Mouse (Mus musculus): ENCODE results near the gene Gm6793. TPM values are rescaled to one million over a fixed set of nuclear protein-coding genes. Genes with fewer than 3 reads are reported as not detected.
A peak's percentile ranks its signal among the peaks of the same experiment; 100 is the strongest.

The Gm6793 gene
- polyA plus RNA-seq, 1 experiment from 2014 or later, result 0.92 TPM

DNA sequence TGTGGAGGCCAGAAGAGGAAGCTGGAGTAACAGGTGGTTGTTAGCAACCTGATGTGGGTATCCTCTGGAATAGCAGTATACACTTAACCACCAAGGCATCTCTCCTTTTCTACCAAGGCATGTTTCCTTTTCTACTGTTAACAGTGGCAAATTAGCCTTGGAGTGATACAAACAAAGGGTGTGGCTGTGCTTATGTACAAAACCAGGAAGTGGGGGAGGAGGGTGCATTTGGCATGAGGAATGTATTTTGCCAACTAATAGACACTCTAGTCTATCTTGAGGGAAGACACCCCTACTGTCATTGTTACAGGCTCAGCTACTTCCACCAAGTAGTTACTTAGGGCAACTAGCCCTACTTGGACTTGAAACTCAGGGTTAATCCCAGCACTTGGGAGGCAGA, 10.1 kb downstream of the Gm6793 start:
- H3K4me2 ChIP-seq (ENCODE audit: low read depth), result no peak overlapping the region
- no peaks in the 10 kb centered on the region for H3K27me3 ChIP-seq (ENCODE audit: control insufficient read depth, insufficient read depth, low read length)
- H3K9me3 ChIP-seq (ENCODE audit: control insufficient read depth, low read length), result no peaks in the 10 kb centered on the region
- no peaks in the 10 kb centered on the region for H3K4me1 ChIP-seq (ENCODE audit: control insufficient read depth, insufficient read depth, low read length)
- H3K4me3 ChIP-seq (ENCODE audit: low read depth, low read length), result no peak overlapping the region
- no peak for ATAC-seq (ENCODE audit: insufficient read depth, low FRiP score, low TSS enrichment)
- DNase-seq (ENCODE audit: low spot score), result no peak
- no peak overlapping the region for H3K27ac ChIP-seq (ENCODE audit: low read depth, low read length)
- H3K36me3 ChIP-seq (ENCODE audit: control insufficient read depth, insufficient read depth, low read length), result peaks cover 31% of the 10 kb centered on the region
- no peak overlapping the region for H3K9ac ChIP-seq (ENCODE audit: low read length)

DNA sequence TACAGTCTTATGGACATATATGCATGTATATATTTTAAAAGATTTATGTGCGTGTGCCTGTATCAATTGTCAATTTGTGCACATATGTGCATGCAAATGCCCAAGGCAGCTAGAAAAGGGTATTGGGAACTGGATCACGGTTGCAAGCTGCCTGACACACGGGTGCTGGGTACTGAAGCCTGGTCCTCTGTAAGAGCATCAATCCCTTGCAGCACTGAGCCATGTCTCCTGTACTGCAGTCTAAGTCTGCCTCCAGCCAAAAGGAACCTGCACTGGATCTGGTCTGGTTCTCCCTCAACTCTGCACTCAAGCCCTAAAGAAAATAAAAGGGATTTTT, 22.2 kb downstream of the Gm6793 start:
- DNase-seq (ENCODE audit: low spot score) (no peak), ATAC-seq (ENCODE audit: insufficient read depth, low FRiP score, low TSS enrichment) (peak; percentile 9; the same call in 1 of the 2 replicates)
- no peaks in the 10 kb centered on the region for H3K9me3 ChIP-seq (ENCODE audit: control insufficient read depth, low read length)
- no peak overlapping the region for H3K4me3 ChIP-seq (ENCODE audit: low read depth, low read length)
- H3K36me3 ChIP-seq (ENCODE audit: control insufficient read depth, insufficient read depth, low read length), result peaks cover 2% of the 10 kb centered on the region
- no peak overlapping the region for H3K27ac ChIP-seq (ENCODE audit: low read depth, low read length)
- no peak overlapping the region for H3K9ac ChIP-seq (ENCODE audit: low read length)
- no peaks in the 10 kb centered on the region for H3K4me1 ChIP-seq (ENCODE audit: control insufficient read depth, insufficient read depth, low read length)
- no peaks in the 10 kb centered on the region for H3K27me3 ChIP-seq (ENCODE audit: control insufficient read depth, insufficient read depth, low read length)
- H3K4me2 ChIP-seq (ENCODE audit: low read depth), result no peak overlapping the region
- WGBS, result 78% methylated on average over 3 of the region's 3 CpGs

DNA sequence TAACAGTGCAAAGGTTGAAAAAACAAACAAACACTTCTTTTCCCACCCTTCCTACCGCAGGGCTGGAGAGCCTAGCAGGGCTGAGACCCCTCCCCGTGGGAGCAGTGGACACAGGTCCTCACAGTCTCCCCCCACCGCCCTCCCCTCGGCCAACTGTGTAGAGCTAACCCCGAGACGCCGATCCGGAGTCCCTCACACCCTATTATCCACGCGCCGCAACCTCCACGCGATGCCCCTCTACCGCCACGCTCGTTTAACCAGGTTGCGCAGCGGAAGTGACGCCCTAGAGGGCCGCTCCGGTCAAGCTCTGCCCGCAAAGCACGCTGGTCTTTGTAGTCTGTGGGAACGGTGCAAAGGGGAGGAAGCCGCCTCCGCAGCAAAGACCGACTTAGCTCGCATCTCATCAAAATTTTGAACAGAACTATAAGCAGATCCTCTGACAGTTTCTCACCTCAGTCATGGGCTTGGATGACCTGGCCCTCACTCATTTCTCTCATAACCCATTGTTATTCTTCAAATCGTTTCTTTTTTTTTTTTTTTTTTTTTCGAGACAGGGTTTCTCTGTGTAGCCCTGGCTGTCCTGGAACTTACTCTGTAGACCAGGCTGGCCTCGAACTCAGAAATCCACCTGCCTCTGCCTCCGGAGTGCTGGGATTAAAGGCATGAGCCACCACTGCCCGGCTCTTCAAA, 22.7 kb downstream of the Gm6793 start, which contains the start of gene Adat1:
TSS of gene Adat1 (minus strand) at position 290 of the 690 bp plus-strand sequence.
- H3K27me3 ChIP-seq (ENCODE audit: control insufficient read depth, insufficient read depth, low read length), result no peaks in the 10 kb centered on the region
- peaks cover 2% of the 10 kb centered on the region for H3K36me3 ChIP-seq (ENCODE audit: control insufficient read depth, insufficient read depth, low read length)
- H3K4me1 ChIP-seq (ENCODE audit: control insufficient read depth, insufficient read depth, low read length), result no peaks in the 10 kb centered on the region
- no peaks in the 10 kb centered on the region for H3K9me3 ChIP-seq (ENCODE audit: control insufficient read depth, low read length)
- peak within 1 kb of the TSS; percentile 71 for H3K4me2 ChIP-seq (ENCODE audit: low read depth)
- ATAC-seq (ENCODE audit: insufficient read depth, low FRiP score, low TSS enrichment) (peak; percentile 94), DNase-seq (ENCODE audit: low spot score) (peak; percentile 93)
- peak within 1 kb of the TSS; percentile 53 for H3K9ac ChIP-seq (ENCODE audit: low read length)
- H3K27ac ChIP-seq (ENCODE audit: low read depth, low read length), result no peak within 1 kb of the TSS
- 3% methylated on average over 32 of the region's 33 CpGs for WGBS
- H3K4me3 ChIP-seq (ENCODE audit: low read depth, low read length), result peak within 1 kb of the TSS; percentile 61

DNA sequence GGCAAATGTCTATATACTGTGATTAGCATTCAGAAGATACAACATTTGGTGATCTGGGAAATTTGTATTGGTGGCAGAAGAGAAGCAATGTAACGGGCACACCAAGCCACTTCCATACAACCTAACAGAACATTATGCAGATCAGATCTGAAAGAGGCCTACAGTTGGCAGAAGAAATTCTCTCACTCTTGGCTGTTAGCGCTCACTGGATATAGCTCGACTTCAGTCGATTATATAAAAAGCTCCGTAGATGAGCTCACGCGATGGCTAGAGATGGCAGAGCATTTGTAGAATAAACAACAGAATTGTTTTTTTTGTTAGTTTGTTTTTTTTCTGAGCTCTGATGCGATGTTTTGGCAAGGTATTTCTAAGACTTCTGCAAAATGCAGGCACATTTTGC, 23.6 kb downstream of the Gm6793 start:
- DNase-seq (ENCODE audit: low spot score) (no peak), ATAC-seq (ENCODE audit: insufficient read depth, low FRiP score, low TSS enrichment) (no peak)
- 68% methylated on average over 8 of the region's 8 CpGs for WGBS
- no peaks in the 10 kb centered on the region for H3K9me3 ChIP-seq (ENCODE audit: control insufficient read depth, low read length)
- H3K4me1 ChIP-seq (ENCODE audit: control insufficient read depth, insufficient read depth, low read length), result no peaks in the 10 kb centered on the region
- H3K27ac ChIP-seq (ENCODE audit: low read depth, low read length), result no peak overlapping the region
- no peaks in the 10 kb centered on the region for H3K27me3 ChIP-seq (ENCODE audit: control insufficient read depth, insufficient read depth, low read length)
- no peak overlapping the region; the same call in 1 of the 2 replicates for H3K9ac ChIP-seq (ENCODE audit: low read length)
- H3K4me2 ChIP-seq (ENCODE audit: low read depth), result peak overlapping the region; percentile 71
- no peaks in the 10 kb centered on the region; the same call in none of the 2 replicates for H3K36me3 ChIP-seq (ENCODE audit: control insufficient read depth, insufficient read depth, low read length)
- H3K4me3 ChIP-seq (ENCODE audit: low read depth, low read length), result peak overlapping the region; percentile 61

DNA sequence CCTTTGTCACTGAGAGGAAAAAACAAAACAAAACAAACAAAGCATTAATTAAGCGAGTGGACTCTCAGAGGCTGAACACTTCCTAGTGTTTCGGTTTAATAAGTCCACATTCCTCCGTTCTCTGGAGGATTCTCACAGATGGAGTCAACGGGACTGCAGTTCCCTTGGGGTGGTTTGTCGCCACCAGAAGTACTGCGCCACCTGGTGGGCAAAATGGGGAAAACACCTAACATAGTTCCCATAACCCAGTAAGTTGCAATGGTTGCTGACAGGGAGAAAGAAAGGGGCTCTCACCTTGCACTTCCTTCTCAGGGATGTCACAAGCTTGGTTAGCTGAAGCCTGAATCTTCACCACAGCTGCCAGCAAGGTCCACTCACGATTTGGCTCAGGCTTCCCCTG, 24.9 kb downstream of the Gm6793 start:
- Histone ChIP-seq H3K27ac (ENCODE audit: low read depth, low read length) (no peak overlapping the region), H3K9ac (ENCODE audit: low read length) (no peak overlapping the region), H3K4me3 (ENCODE audit: low read depth, low read length) (no peak overlapping the region), H3K36me3 (ENCODE audit: control insufficient read depth, insufficient read depth, low read length) (no peaks in the 10 kb centered on the region; the same call in none of the 2 replicates), H3K9me3 (ENCODE audit: control insufficient read depth, low read length) (no peaks in the 10 kb centered on the region), H3K4me1 (ENCODE audit: control insufficient read depth, insufficient read depth, low read length) (no peaks in the 10 kb centered on the region), H3K4me2 (ENCODE audit: low read depth) (no peak overlapping the region), H3K27me3 (ENCODE audit: control insufficient read depth, insufficient read depth, low read length) (no peaks in the 10 kb centered on the region)
- peak; percentile 77 for DNase-seq (ENCODE audit: low spot score)
- 23% methylated on average over 7 of the region's 7 CpGs for WGBS
- 0 out of 2 replicates have a peak, but pooled peaks have one; percentile 8 for ATAC-seq (ENCODE audit: insufficient read depth, low FRiP score, low TSS enrichment)

DNA sequence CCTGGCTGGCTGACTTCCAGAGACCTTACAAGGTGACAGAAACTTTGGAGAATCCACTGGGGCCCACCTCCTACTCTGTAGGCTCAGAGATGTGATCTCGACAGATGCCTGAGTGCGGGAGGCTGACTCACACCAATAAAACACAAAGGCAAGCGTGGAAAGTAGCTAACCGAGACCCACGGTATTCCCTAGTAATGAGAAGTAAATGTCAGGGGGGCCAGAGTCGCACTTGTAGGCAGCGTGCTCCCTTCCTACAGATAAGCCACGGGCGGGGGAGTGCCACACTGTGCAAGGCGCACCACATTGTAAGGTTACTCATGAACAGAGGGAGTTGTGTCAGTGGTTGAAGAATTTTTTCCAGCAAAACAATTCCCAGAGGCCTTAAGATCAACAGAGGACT, 30.3 kb downstream of the Gm6793 start:
- Histone ChIP-seq H3K4me1 (ENCODE audit: control insufficient read depth, insufficient read depth, low read length) (no peaks in the 10 kb centered on the region), H3K9me3 (ENCODE audit: control insufficient read depth, low read length) (no peaks in the 10 kb centered on the region), H3K9ac (ENCODE audit: low read length) (no peak overlapping the region), H3K36me3 (ENCODE audit: control insufficient read depth, insufficient read depth, low read length) (peaks cover 4% of the 10 kb centered on the region; the same call in 1 of the 2 replicates), H3K27me3 (ENCODE audit: control insufficient read depth, insufficient read depth, low read length) (no peaks in the 10 kb centered on the region), H3K27ac (ENCODE audit: low read depth, low read length) (no peak overlapping the region), H3K4me3 (ENCODE audit: low read depth, low read length) (no peak overlapping the region), H3K4me2 (ENCODE audit: low read depth) (no peak overlapping the region)
- ATAC-seq (ENCODE audit: insufficient read depth, low FRiP score, low TSS enrichment) (no peak), DNase-seq (ENCODE audit: low spot score) (no peak)
- 89% methylated on average over 10 of the region's 10 CpGs for WGBS

DNA sequence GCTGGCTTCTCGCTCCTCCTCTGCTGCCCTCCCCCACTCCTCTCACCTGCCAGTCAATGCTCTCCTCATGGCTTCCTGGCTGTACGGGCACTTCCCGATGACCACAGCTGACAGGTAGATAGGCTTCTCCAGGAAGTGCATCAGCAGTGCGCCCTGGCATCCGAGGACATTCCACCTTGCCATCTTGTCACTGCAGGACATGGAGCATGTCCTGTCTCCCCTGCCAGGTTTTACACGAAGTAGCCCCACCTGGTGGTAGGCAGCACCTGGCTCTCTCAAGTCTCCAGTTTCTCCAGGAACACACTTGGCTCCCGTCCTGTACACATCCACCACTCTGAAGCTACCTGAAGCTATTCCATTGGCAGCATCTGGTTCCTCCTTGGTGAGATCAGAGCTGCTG, 32.7 kb downstream of the Gm6793 start:
- no peaks in the 10 kb centered on the region for H3K4me1 ChIP-seq (ENCODE audit: control insufficient read depth, insufficient read depth, low read length)
- peaks cover 4% of the 10 kb centered on the region; the same call in 1 of the 2 replicates for H3K36me3 ChIP-seq (ENCODE audit: control insufficient read depth, insufficient read depth, low read length)

DNA sequence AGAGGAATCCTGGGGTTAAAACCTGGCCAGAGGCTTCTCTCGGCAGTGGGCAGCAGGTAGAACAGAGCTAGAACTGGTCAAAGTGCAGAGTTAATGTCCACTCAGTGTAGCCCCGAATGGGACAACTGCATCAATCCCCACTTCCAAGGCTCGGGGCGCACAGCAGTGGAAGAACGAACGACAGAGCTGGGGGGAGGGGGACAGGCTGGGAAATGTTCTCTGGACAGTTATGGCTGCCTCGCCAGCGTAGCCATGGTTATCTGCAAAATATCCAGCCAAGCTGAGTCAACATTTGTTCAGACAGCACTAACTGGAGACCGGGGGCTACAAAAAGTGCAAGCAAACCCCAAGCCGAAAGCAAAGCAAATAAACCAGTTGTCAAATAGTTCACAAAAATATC, 36.7 kb downstream of the Gm6793 start:
- DNase-seq (ENCODE audit: low spot score) (no peak), ATAC-seq (ENCODE audit: insufficient read depth, low FRiP score, low TSS enrichment) (no peak)
- H3K4me2 ChIP-seq (ENCODE audit: low read depth), result no peak overlapping the region
- H3K4me1 ChIP-seq (ENCODE audit: control insufficient read depth, insufficient read depth, low read length), result no peaks in the 10 kb centered on the region
- no peaks in the 10 kb centered on the region for H3K27me3 ChIP-seq (ENCODE audit: control insufficient read depth, insufficient read depth, low read length)
- H3K4me3 ChIP-seq (ENCODE audit: low read depth, low read length), result no peak overlapping the region
- H3K27ac ChIP-seq (ENCODE audit: low read depth, low read length), result no peak overlapping the region
- H3K9ac ChIP-seq (ENCODE audit: low read length), result no peak overlapping the region
- 78% methylated on average over 10 of the region's 10 CpGs for WGBS
- H3K36me3 ChIP-seq (ENCODE audit: control insufficient read depth, insufficient read depth, low read length), result peaks cover 2% of the 10 kb centered on the region; the same call in 1 of the 2 replicates
- H3K9me3 ChIP-seq (ENCODE audit: control insufficient read depth, low read length), result no peaks in the 10 kb centered on the region

More for the DNA sequence above, 32.7 kb downstream of the Gm6793 start:
- H3K27ac ChIP-seq (ENCODE audit: low read depth, low read length), result no peak overlapping the region
- no peak for DNase-seq (ENCODE audit: low spot score)
- ATAC-seq (ENCODE audit: insufficient read depth, low FRiP score, low TSS enrichment), result no peak
- H3K4me3 ChIP-seq (ENCODE audit: low read depth, low read length), result no peak overlapping the region
- H3K9me3 ChIP-seq (ENCODE audit: control insufficient read depth, low read length), result no peaks in the 10 kb centered on the region
- H3K9ac ChIP-seq (ENCODE audit: low read length), result no peak overlapping the region
- H3K27me3 ChIP-seq (ENCODE audit: control insufficient read depth, insufficient read depth, low read length), result no peaks in the 10 kb centered on the region
- 80% methylated on average over 7 of the region's 7 CpGs for WGBS
- no peak overlapping the region for H3K4me2 ChIP-seq (ENCODE audit: low read depth)

DNA sequence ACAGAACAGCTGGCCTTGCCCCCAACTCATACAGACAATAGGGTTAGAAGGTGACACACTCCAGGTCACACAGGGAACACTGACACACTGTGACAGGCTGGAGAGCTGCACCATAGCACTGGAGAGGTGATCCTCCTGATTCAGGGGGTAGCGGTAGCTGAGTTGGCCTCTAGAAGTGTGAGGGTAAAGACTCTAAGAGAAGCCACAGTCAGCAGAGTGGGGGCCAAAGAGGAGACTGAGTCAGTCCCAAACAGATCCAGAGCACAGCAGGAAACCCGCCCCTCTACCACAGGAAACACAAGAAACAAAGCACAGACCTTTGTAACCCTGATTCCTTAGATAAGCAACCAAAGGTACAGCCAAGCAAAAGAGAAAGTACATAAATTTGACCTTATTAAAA, 38.5 kb downstream of the Gm6793 start:
- H3K4me2 ChIP-seq (ENCODE audit: low read depth), result no peak overlapping the region
- DNase-seq (ENCODE audit: low spot score) (no peak), ATAC-seq (ENCODE audit: insufficient read depth, low FRiP score, low TSS enrichment) (no peak)
- H3K4me1 ChIP-seq (ENCODE audit: control insufficient read depth, insufficient read depth, low read length), result no peaks in the 10 kb centered on the region
- no peaks in the 10 kb centered on the region; the same call in 1 of the 2 replicates for H3K36me3 ChIP-seq (ENCODE audit: control insufficient read depth, insufficient read depth, low read length)
- WGBS, result 89% methylated on average over 2 of the region's 2 CpGs
- no peak overlapping the region for H3K9ac ChIP-seq (ENCODE audit: low read length)
- H3K27ac ChIP-seq (ENCODE audit: low read depth, low read length), result no peak overlapping the region
- no peaks in the 10 kb centered on the region for H3K27me3 ChIP-seq (ENCODE audit: control insufficient read depth, insufficient read depth, low read length)
- no peaks in the 10 kb centered on the region for H3K9me3 ChIP-seq (ENCODE audit: control insufficient read depth, low read length)
- H3K4me3 ChIP-seq (ENCODE audit: low read depth, low read length), result no peak overlapping the region
